Mouse (Mus musculus) C3H10T1/2 (cell line): ENCODE data around the gene Slc12a3. TPM values are rescaled to one million over a fixed set of nuclear protein-coding genes. Genes with fewer than 3 reads are reported as not detected.

Experiments used
- polyA plus RNA-seq, 2 experiments: library from polyadenylated mRNA; unstranded; fragments of >200 nt; fragmentation: generic; extraction: Trizol; gene quantifications; one replicate each; pipeline ENCODE4 v1.2.1; 2012; ENCODE audit warnings: missing spikeins in 2 of 2

The Slc12a3 gene
- not detected for polyA plus RNA-seq

DNA sequence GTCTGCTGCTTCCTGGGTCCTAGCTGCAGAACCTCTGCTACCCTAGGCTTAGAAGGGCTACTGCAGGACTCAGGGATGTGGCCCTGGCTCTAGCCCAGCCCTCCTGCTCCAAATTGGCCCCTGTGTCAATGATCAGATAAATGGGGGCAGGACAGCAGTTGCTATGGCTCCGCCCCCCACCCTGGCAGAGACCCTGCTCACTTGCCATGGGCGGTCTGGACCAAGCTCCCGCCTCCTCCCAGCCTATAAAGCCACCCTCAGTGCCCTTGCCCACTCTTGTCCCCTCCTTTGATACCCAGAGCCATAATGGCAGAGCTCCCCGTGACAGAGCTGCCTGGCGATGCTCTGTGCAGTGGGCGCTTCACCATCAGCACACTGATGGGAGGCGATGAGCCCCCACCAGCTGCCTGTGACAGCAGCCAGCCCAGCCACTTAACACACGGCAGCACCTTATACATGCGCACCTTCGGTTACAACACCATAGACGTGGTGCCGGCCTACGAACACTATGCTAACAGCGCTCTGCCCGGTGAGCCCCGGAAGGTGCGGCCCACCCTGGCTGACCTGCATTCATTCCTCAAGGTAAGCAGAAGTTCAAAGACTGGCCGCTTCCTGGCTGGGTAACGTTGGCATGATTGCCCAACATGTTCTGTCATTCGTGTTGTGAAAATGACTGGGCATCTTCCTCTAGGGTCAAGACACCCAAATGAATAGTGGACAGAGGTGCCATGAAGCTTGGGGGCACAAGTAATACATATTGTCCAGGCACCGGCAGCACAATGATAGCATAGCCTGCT, at the start of gene Slc12a3:
Gene Slc12a3 (plus strand): TSS at position 270 of the 797 bp plus-strand sequence.

DNA sequence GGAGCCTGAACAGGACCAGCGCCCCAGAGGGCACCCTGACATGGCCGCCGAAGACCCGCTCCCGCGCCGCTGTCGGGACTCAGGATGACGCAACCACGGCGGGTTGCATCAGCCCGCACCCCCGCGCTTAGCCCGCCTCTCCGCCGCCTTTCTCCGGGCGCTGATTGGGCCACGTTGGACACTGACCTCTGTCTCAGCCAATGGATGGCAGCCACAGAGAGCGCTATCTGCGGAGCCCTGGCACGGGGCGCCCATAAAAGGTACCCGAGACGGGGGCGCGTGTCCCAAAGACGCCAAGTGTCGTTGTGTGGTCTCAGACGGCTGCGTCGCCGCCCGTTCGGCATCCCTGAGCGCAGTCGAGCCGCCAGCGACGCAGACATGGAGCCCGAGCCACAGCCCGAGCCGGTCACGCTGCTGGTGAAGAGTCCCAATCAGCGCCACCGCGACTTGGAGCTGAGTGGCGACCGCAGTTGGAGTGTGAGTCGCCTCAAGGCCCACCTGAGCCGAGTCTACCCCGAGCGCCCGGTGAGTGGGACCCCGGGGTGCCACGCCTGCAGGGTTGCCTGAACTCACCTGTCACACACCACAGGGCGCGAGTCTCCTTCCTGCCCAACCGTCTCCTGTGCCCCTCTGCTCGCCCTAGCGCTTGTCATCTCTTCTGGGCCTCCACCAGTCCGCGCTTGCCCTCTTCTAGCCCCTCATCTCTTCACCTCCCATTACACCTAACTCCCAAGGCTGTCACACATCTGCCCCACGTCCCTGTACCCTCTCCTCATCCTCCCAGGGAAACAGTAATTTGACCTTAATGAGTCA, 57.4 kb downstream of the Slc12a3 start, which contains the start of gene Herpud1:
Gene Herpud1 (plus strand): TSS at position 225 of the 813 bp plus-strand sequence.

Other genes starting within 250 kb of the Slc12a3 start
- gene Bbs2, start 230.3 kb upstream of the Slc12a3 start, polyA plus RNA-seq = 10 to 100 TPM in 1 of 2 experiments, 1 to 10 TPM in 1; 2.4 to 20.0 TPM
- gene Mt4, start 192.0 kb upstream of the Slc12a3 start, polyA plus RNA-seq = under 1 TPM in 1 of 2 experiments, not detected in 1; 0.15 TPM
- gene Mt3, start 176.6 kb upstream of the Slc12a3 start, polyA plus RNA-seq = not detected
- 100 to 1,000 TPM; 253 to 636 TPM for gene Mt2, start 156.5 kb upstream of the Slc12a3 start, polyA plus RNA-seq
- gene Mt1, start 150.1 kb upstream of the Slc12a3 start, polyA plus RNA-seq = 1,000 to 10,000 TPM in 1 of 2 experiments, 100 to 1,000 TPM in 1; 937 to 1,009 TPM
- gene Nup93, start 114.6 kb upstream of the Slc12a3 start, polyA plus RNA-seq = 10 to 100 TPM; 21.1 to 23.5 TPM
- gene Herpud1, start 57.2 kb downstream of the Slc12a3 start, polyA plus RNA-seq = 10 to 100 TPM; 21.7 to 47.0 TPM
- under 1 TPM; 0.16 to 0.46 TPM for gene Nlrc5, start 105.2 kb downstream of the Slc12a3 start, polyA plus RNA-seq
- 10 to 100 TPM; 34.5 to 70.8 TPM for gene Cpne2, start 203.8 kb downstream of the Slc12a3 start, polyA plus RNA-seq